Mouse (Mus musculus): ENCODE measurements around the gene Rce1. TPM values are rescaled to one million over a fixed set of nuclear protein-coding genes. Genes with fewer than 3 reads are reported as not detected.
"Not testable (repeated sequence)": the region's sequence is repeated elsewhere in the genome, so short reads cannot be mapped to it uniquely, and the experiment has no call there.

The Rce1 gene
- polyA plus RNA-seq, 1 experiment, result 59.7 TPM

DNA sequence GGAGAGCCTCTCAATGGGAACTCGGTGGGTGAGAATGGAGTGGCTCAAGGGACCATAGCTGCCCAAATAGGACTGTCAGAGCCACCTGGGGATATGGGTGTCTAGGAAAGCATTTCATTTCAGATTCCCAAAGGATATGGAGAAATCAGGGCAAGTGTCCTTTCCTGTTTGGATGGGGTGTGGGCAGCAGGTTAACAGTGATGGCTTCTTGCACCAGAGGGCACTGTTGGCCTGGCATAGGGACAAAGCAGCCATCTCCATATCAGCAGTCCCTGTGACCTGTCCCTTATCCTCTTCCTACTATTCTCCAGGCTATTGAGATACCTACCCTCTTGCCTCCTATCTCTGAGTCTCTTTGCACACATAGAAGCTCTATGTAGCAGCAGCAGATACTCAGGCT is 36.4 kb downstream of the Rce1 start:
- no peaks in the 10 kb centered on the region for H3K4me1 ChIP-seq (ENCODE audit: control insufficient read depth, insufficient read depth, insufficient read length)
- no peak for DNase-seq (ENCODE audit: low read depth in 1 of 2, low spot score in 2 of 2)
- 70% methylated on average over 1 of the region's 1 CpGs for WGBS
- no peak overlapping the region for H3K4me3 ChIP-seq (ENCODE audit: extremely low read depth, insufficient read depth, insufficient read length)
- H3K36me3 ChIP-seq (ENCODE audit: control insufficient read depth, insufficient read depth, low read length), result no peaks in the 10 kb centered on the region
- H3K27ac ChIP-seq (ENCODE audit: insufficient read depth, low read length), result no peak overlapping the region
- TF ChIP-seq CTCF (IDR thresholded peaks at IDR 0.05; ENCODE audit: extremely low read depth, insufficient read depth, insufficient read length, insufficient replicate concordance) (no peak), POLR2A (IDR thresholded peaks at IDR 0.05; ENCODE audit: low read depth, low read length) (no peak)
- H3K27me3 ChIP-seq (ENCODE audit: control insufficient read depth, insufficient read depth, low read length), result no peaks in the 10 kb centered on the region

DNA sequence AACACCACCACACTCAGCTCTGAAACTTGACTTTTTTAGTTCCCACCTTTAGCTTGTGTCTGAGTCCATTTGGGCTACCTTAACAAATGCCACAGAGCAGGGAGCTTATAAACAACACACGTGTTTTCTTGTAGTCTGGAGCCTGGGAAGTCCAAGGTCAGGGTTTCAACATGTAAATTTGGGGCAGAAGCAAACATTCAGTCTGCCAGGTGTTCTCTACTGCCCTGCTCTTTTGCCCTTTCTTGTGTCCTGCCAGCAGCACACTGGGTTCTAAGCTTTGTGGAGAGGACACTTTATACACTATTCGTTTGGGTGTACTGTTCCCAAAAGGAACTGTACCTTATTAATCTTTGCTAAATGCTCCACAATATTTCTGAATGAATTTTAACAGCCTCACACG is 37.0 kb downstream of the Rce1 start:
- H3K27me3 ChIP-seq (ENCODE audit: control insufficient read depth, insufficient read depth, low read length), result no peaks in the 10 kb centered on the region
- no peaks in the 10 kb centered on the region for H3K4me1 ChIP-seq (ENCODE audit: control insufficient read depth, insufficient read depth, insufficient read length)
- 75% methylated on average over 3 of the region's 3 CpGs for WGBS
- no peak for DNase-seq (ENCODE audit: low read depth in 1 of 2, low spot score in 2 of 2)
- H3K36me3 ChIP-seq (ENCODE audit: control insufficient read depth, insufficient read depth, low read length), result no peaks in the 10 kb centered on the region
- no peak for TF ChIP-seq POLR2A (IDR thresholded peaks at IDR 0.05; ENCODE audit: low read depth, low read length)
- no peak for TF ChIP-seq CTCF (IDR thresholded peaks at IDR 0.05; ENCODE audit: extremely low read depth, insufficient read depth, insufficient read length, insufficient replicate concordance)
- no peak overlapping the region for H3K4me3 ChIP-seq (ENCODE audit: extremely low read depth, insufficient read depth, insufficient read length)
- no peak overlapping the region for H3K27ac ChIP-seq (ENCODE audit: insufficient read depth, low read length)

DNA sequence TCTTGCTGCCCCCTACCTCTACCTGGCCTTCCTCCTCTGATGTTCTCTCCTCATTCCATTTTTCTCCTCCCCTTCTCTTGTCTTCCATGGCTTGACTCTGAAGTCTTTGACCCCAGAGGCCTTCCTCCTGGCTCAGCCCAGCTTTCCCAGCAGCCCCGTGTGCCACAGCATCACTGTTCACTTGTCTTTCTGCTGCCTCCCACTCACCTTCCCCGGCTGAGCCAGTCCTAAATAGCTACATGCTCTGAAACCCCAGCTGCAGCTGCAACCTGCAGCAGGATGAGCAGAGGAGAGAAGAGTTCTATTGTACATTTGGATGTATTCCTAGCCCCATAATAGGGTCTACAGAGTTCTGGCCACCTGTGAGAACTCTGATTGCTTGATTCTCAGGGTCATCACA is 38.0 kb downstream of the Rce1 start:
- Histone ChIP-seq H3K4me1 (ENCODE audit: control insufficient read depth, insufficient read depth, insufficient read length) (no peaks in the 10 kb centered on the region), H3K27ac (ENCODE audit: insufficient read depth, low read length) (no peak overlapping the region), H3K36me3 (ENCODE audit: control insufficient read depth, insufficient read depth, low read length) (no peaks in the 10 kb centered on the region), H3K4me3 (ENCODE audit: extremely low read depth, insufficient read depth, insufficient read length) (no peak overlapping the region), H3K27me3 (ENCODE audit: control insufficient read depth, insufficient read depth, low read length) (no peaks in the 10 kb centered on the region)
- WGBS, result 69% methylated on average over 2 of the region's 2 CpGs
- TF ChIP-seq POLR2A (IDR thresholded peaks at IDR 0.05; ENCODE audit: low read depth, low read length) (no peak), CTCF (IDR thresholded peaks at IDR 0.05; ENCODE audit: extremely low read depth, insufficient read depth, insufficient read length, insufficient replicate concordance) (no peak)
- DNase-seq (ENCODE audit: low read depth in 1 of 2, low spot score in 2 of 2), result no peak

DNA sequence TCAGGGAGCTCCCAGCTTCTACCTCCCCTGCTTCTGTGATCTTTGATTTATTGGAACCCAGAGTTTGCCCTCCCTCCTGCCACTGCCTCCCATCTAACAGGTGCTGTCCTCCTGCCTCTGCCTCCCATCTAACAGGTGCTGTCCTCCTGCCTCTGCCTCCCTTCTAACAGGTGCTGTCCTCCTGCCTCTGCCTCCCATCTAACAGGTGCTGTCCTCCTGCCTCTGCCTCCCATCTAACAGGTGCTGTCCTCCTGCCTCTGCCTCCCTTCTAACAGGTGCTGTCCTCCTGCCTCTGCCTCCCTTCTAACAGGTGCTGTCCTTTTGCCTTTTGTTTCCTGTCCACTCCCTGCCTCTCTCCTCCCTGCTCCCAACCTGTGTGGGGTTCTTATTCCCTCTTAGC is 38.7 kb downstream of the Rce1 start:
- H3K36me3 ChIP-seq (ENCODE audit: control insufficient read depth, insufficient read depth, low read length); H3K27ac ChIP-seq (ENCODE audit: insufficient read depth, low read length); H3K4me1 ChIP-seq (ENCODE audit: control insufficient read depth, insufficient read depth, insufficient read length); H3K4me3 ChIP-seq (ENCODE audit: extremely low read depth, insufficient read depth, insufficient read length); H3K27me3 ChIP-seq (ENCODE audit: control insufficient read depth, insufficient read depth, low read length); DNase-seq (ENCODE audit: low read depth in 1 of 2, low spot score in 2 of 2): not testable (repeated sequence)

DNA sequence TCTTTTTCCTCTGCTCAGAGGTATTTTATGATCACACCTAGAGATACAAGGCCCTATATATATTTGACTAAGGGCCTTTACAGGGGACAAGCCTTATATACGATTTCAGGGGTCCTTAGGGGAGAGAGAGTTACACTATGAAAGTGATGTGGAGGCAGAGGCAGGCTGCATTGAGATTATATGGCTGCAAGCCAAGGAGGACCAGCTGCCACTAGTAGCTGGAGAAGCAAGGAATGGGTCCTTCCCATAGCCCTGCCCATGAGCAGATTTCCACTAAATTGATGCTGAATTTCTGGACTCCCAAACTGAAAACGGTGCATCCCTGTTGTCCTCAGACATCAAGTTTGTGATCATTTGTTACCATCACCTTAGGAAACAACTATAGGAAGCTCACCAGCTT is 41.6 kb downstream of the Rce1 start:
- DNase-seq (ENCODE audit: low read depth in 1 of 2, low spot score in 2 of 2), result no peak
- H3K27me3 ChIP-seq (ENCODE audit: control insufficient read depth, insufficient read depth, low read length), result no peaks in the 10 kb centered on the region
- WGBS, result 63% methylated on average over 2 of the region's 2 CpGs
- TF ChIP-seq CTCF (IDR thresholded peaks at IDR 0.05; ENCODE audit: extremely low read depth, insufficient read depth, insufficient read length, insufficient replicate concordance), result no peak
- TF ChIP-seq POLR2A (IDR thresholded peaks at IDR 0.05; ENCODE audit: low read depth, low read length), result no peak
- H3K36me3 ChIP-seq (ENCODE audit: control insufficient read depth, insufficient read depth, low read length), result no peaks in the 10 kb centered on the region
- H3K27ac ChIP-seq (ENCODE audit: insufficient read depth, low read length), result no peak overlapping the region
- no peaks in the 10 kb centered on the region for H3K4me1 ChIP-seq (ENCODE audit: control insufficient read depth, insufficient read depth, insufficient read length)
- H3K4me3 ChIP-seq (ENCODE audit: extremely low read depth, insufficient read depth, insufficient read length), result no peak overlapping the region

DNA sequence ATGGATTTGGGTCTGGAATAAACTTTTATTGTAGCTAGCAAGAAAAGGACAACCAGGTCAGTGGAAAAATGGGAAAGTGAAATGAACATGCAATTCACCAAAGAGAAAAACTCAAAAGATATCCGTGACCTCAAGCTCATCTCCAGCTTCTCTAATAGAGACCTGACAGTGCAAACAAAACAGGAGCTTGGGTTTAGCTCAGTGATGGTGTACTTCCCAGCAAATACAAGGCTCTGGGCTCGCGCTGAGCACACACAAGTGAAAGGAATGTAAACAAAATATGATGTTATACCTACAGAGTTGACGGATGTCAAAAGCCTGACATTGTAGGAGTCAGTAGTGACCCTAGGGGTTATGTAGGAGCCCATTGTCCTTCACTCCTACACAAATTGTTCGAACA is 46.1 kb downstream of the Rce1 start:
- H3K27ac ChIP-seq (ENCODE audit: insufficient read depth, low read length), result no peak overlapping the region
- WGBS, result 86% methylated on average over 5 of the region's 5 CpGs

DNA sequence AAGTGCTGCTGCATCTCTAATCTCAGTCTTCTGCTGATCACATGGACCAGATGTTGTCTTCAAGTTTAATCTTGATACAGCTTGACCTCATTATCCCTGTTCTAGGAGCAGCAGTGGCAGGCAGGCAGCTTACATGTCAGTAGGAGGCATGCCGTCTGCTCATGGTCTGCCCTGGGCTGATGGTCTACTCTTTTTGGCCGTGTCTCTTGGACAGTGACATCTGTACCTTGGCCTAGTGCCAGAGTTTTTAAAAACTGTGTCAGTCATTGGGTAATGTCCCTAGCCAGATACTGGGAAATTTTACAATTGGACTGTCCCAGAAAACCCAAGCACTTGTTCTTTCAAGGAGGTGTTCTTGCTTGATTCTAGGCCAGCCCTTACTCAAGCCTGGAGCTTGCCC is 46.6 kb downstream of the Rce1 start:
- DNase-seq (ENCODE audit: low read depth in 1 of 2, low spot score in 2 of 2), result no peak
- WGBS, result 83% methylated on average over 2 of the region's 2 CpGs
- Histone ChIP-seq H3K27me3 (ENCODE audit: control insufficient read depth, insufficient read depth, low read length) (no peaks in the 10 kb centered on the region), H3K36me3 (ENCODE audit: control insufficient read depth, insufficient read depth, low read length) (no peaks in the 10 kb centered on the region), H3K4me3 (ENCODE audit: extremely low read depth, insufficient read depth, insufficient read length) (no peak overlapping the region), H3K27ac (ENCODE audit: insufficient read depth, low read length) (no peak overlapping the region), H3K4me1 (ENCODE audit: control insufficient read depth, insufficient read depth, insufficient read length) (no peaks in the 10 kb centered on the region)
- TF ChIP-seq CTCF (IDR thresholded peaks at IDR 0.05; ENCODE audit: extremely low read depth, insufficient read depth, insufficient read length, insufficient replicate concordance) (no peak), POLR2A (IDR thresholded peaks at IDR 0.05; ENCODE audit: low read depth, low read length) (no peak)

More for the DNA sequence above, 46.1 kb downstream of the Rce1 start:
- Histone ChIP-seq H3K27me3 (ENCODE audit: control insufficient read depth, insufficient read depth, low read length) (no peaks in the 10 kb centered on the region), H3K4me3 (ENCODE audit: extremely low read depth, insufficient read depth, insufficient read length) (no peak overlapping the region), H3K36me3 (ENCODE audit: control insufficient read depth, insufficient read depth, low read length) (no peaks in the 10 kb centered on the region), H3K4me1 (ENCODE audit: control insufficient read depth, insufficient read depth, insufficient read length) (no peaks in the 10 kb centered on the region)
- TF ChIP-seq CTCF (IDR thresholded peaks at IDR 0.05; ENCODE audit: extremely low read depth, insufficient read depth, insufficient read length, insufficient replicate concordance) (no peak), POLR2A (IDR thresholded peaks at IDR 0.05; ENCODE audit: low read depth, low read length) (no peak)
- DNase-seq (ENCODE audit: low read depth in 1 of 2, low spot score in 2 of 2), result no peak

All from spleen, adult 2 months (tissue).